12 mouse cellular contexts compared by ENCODE assay signal in genomic region chr8:48342321-48343066, GRCm38 (mm10).
DNase-seq lines count a peak whose midpoint lies in the region; ATAC-seq lines count a peak whose summit lies in the region.
"Had no signal": no experiment of that assay in that cellular context is flagged by ENCODE, and none has a peak within 500 bp of the region (broad histone marks: within the 10 kb centered on the region; RNA-seq: fewer than 3 reads in every experiment).

No protein-coding gene starts in this region.

- H3K27ac ChIP-seq in forebrain, embryonic 12.5 days: no peak overlapping the region
- H3K27ac ChIP-seq in midbrain, embryonic 10.5 days (replicated peaks): peak overlapping the region; percentile 72
- H3K27ac ChIP-seq: limb, embryonic 13.5 days had no signal

- no peaks in the 10 kb centered on the region for H3K4me1 ChIP-seq in megakaryocyte, embryonic 14.5 days
- H3K4me1 ChIP-seq in forebrain, embryonic 12.5 days: peaks cover 26% of the 10 kb centered on the region
- H3K4me1 ChIP-seq in midbrain, embryonic 10.5 days: peaks cover 49% of the 10 kb centered on the region

- H3K4me2 ChIP-seq in forebrain, embryonic 12.5 days: peak overlapping the region; percentile 30
- H3K4me2 ChIP-seq: limb, embryonic 13.5 days had no signal

- no peaks in the 10 kb centered on the region for H3K27me3 ChIP-seq in megakaryocyte, embryonic 14.5 days (replicated peaks)
- H3K27me3 ChIP-seq in forebrain, embryonic 12.5 days: no peaks in the 10 kb centered on the region; the same call in 1 of the 2 replicates
- H3K27me3 ChIP-seq in midbrain, embryonic 10.5 days (ENCODE audit: low read depth, poor library complexity, severe bottlenecking): peaks cover 60% of the 10 kb centered on the region
- H3K27me3 ChIP-seq: CH12.LX; limb, embryonic 13.5 days had no signal

- H3K36me3 ChIP-seq in megakaryocyte, embryonic 14.5 days (replicated peaks; ENCODE audit: low read length): no peaks in the 10 kb centered on the region
- H3K36me3 ChIP-seq in forebrain, embryonic 12.5 days (replicated peaks): no peaks in the 10 kb centered on the region
- H3K36me3 ChIP-seq in midbrain, embryonic 10.5 days: peaks cover 15% of the 10 kb centered on the region

- peaks cover 31% of the 10 kb centered on the region for H3K9me3 ChIP-seq in megakaryocyte, embryonic 14.5 days
- H3K9me3 ChIP-seq in forebrain, embryonic 12.5 days: no peaks in the 10 kb centered on the region
- H3K9me3 ChIP-seq in midbrain, embryonic 10.5 days (replicated peaks): no peaks in the 10 kb centered on the region
- H3K9me3 ChIP-seq: limb, embryonic 13.5 days had no signal

- peak; percentile 88 for DNase-seq in midbrain, embryonic 10.5 days (ENCODE audit: low spot score)
- peak; percentile 54 for DNase-seq in retina, embryonic 14.5 days (ENCODE audit: low spot score)
- DNase-seq in urinary bladder, postnatal 4 days (ENCODE audit: low spot score in 2 of 2): no peak
- no peak for DNase-seq in ovary, adult 18-20 months (ENCODE audit: low spot score)
- no peak for DNase-seq in gastrocnemius, adult 18-20 months (ENCODE audit: low spot score)
- DNase-seq: cerebellum, adult 11 months had no signal

- no peak for ATAC-seq in megakaryocyte, adult 5-6 weeks (ENCODE audit: poor library complexity, severe bottlenecking)
- peak; percentile 66 for ATAC-seq in forebrain, embryonic 12.5 days (ENCODE audit: low FRiP score)
- ATAC-seq: intestine, postnatal 0 days had no signal

- H3K9ac ChIP-seq in forebrain, embryonic 12.5 days: no peak overlapping the region
- H3K9ac ChIP-seq: limb, embryonic 13.5 days had no signal

- 60% methylated on average over 30 of the region's 30 CpGs for WGBS in forebrain, embryonic 12.5 days
- WGBS in midbrain, embryonic 10.5 days: 48% methylated on average over 30 of the region's 30 CpGs

- H3K4me3 ChIP-seq in megakaryocyte, embryonic 14.5 days (replicated peaks): peak overlapping the region; percentile 31
- H3K4me3 ChIP-seq in forebrain, embryonic 12.5 days (replicated peaks): no peak overlapping the region
- peak overlapping the region; percentile 31 for H3K4me3 ChIP-seq in midbrain, embryonic 10.5 days
- H3K4me3 ChIP-seq: limb, embryonic 13.5 days had no signal

Comparison
In these comparisons a context has a peak if more than half of its experiments do, and no peak if none do; other contexts are left out.
1. DNase-seq: peak in midbrain, embryonic 10.5 days (single experiment) and retina, embryonic 14.5 days (single experiment); none in urinary bladder, postnatal 4 days (0 of 2), ovary, adult 18-20 months (single experiment) and gastrocnemius, adult 18-20 months (single experiment).